ENCODE assay signal across 8 mouse cellular contexts in genomic region chr17:12724767-12725744, GRCm38 (mm10). TPM values are rescaled to one million over a fixed set of nuclear protein-coding genes. Genes with fewer than 3 reads are reported as not detected.
DNase-seq lines count a peak whose midpoint lies in the region; ATAC-seq and TF ChIP-seq lines count a peak whose summit lies in the region.

No protein-coding gene starts in this region.

- H3K27ac ChIP-seq in intestine, postnatal 0 days (ENCODE audit: low read depth, low read length): peak overlapping the region; percentile 78
- H3K27ac ChIP-seq in liver, embryonic 13.5 days: peak overlapping the region; percentile 67
- H3K27ac ChIP-seq in stomach, embryonic 16.5 days (ENCODE audit: low read length): peak overlapping the region; percentile 92

- TF ChIP-seq CTCF in intestine, postnatal 0 days (IDR thresholded peaks at IDR 0.05; ENCODE audit: low read depth): no peak

- no peaks in the 10 kb centered on the region for H3K9me3 ChIP-seq in intestine, postnatal 0 days (ENCODE audit: control insufficient read depth)
- H3K9me3 ChIP-seq in liver, embryonic 13.5 days (replicated peaks): no peaks in the 10 kb centered on the region
- H3K9me3 ChIP-seq in stomach, embryonic 16.5 days (replicated peaks; ENCODE audit: control insufficient read depth, low read length): no peaks in the 10 kb centered on the region

- H3K36me3 ChIP-seq in intestine, postnatal 0 days (ENCODE audit: control insufficient read depth, insufficient read depth): peaks cover 20% of the 10 kb centered on the region; the same call in 1 of the 2 replicates
- peaks cover 29% of the 10 kb centered on the region for H3K36me3 ChIP-seq in liver, embryonic 13.5 days
- no peaks in the 10 kb centered on the region for H3K36me3 ChIP-seq in stomach, embryonic 16.5 days (ENCODE audit: control insufficient read depth, insufficient read depth, low read length)

- H3K27me3 ChIP-seq in intestine, postnatal 0 days (replicated peaks; ENCODE audit: control insufficient read depth, insufficient read depth, low read length): no peaks in the 10 kb centered on the region
- 0 out of 2 replicates have a peak, but pooled peaks cover 4% of the 10 kb centered on the region for H3K27me3 ChIP-seq in liver, embryonic 13.5 days
- H3K27me3 ChIP-seq in stomach, embryonic 16.5 days (ENCODE audit: control insufficient read depth, insufficient read depth, low read length): no peaks in the 10 kb centered on the region

- 32% methylated on average over 6 of the region's 6 CpGs for WGBS in intestine, postnatal 0 days
- 64% methylated on average over 6 of the region's 6 CpGs for WGBS in liver, embryonic 13.5 days (ENCODE audit: insufficient replicate concordance)
- 27% methylated on average over 6 of the region's 6 CpGs for WGBS in stomach, embryonic 16.5 days

- H3K9ac ChIP-seq in intestine, postnatal 0 days (ENCODE audit: low read depth, low read length): no peak overlapping the region
- H3K9ac ChIP-seq in liver, embryonic 13.5 days: no peak overlapping the region
- 0 out of 2 replicates have a peak overlapping the region, but pooled peaks have one; percentile 2 for H3K9ac ChIP-seq in stomach, embryonic 16.5 days (ENCODE audit: low read length)

- H3K4me1 ChIP-seq in intestine, postnatal 0 days (replicated peaks; ENCODE audit: control insufficient read depth, insufficient read depth, low read length): peaks cover 32% of the 10 kb centered on the region
- H3K4me1 ChIP-seq in liver, embryonic 13.5 days (replicated peaks): peaks cover 38% of the 10 kb centered on the region
- peaks cover 47% of the 10 kb centered on the region for H3K4me1 ChIP-seq in stomach, embryonic 16.5 days (ENCODE audit: control insufficient read depth, insufficient read depth, low read length)

- DNase-seq in frontal cortex, postnatal 25 days (ENCODE audit: low spot score in 2 of 2): no peak
- peak; percentile 53 for DNase-seq in adrenal gland, postnatal 25 days
- peak; percentile 62 for DNase-seq in gastrocnemius, postnatal 25 days
- DNase-seq in liver, embryonic 13.5 days: no peak
- no peak for DNase-seq in spleen, adult 12 weeks (ENCODE audit: low spot score)

- no peak overlapping the region for H3K4me3 ChIP-seq in intestine, postnatal 0 days (ENCODE audit: low read depth, low read length)
- no peak overlapping the region for H3K4me3 ChIP-seq in liver, embryonic 13.5 days (replicated peaks)
- no peak overlapping the region for H3K4me3 ChIP-seq in stomach, embryonic 16.5 days (replicated peaks; ENCODE audit: low read length)

- no peak overlapping the region for H3K4me2 ChIP-seq in intestine, postnatal 0 days (replicated peaks; ENCODE audit: low read depth)
- no peak overlapping the region for H3K4me2 ChIP-seq in liver, embryonic 13.5 days
- peak overlapping the region; percentile 15; the same call in 1 of the 2 replicates for H3K4me2 ChIP-seq in stomach, embryonic 16.5 days (ENCODE audit: low read depth, low read length)

- ATAC-seq in frontal cortex, adult (ENCODE audit: low TSS enrichment): peak; percentile 77
- no peak for ATAC-seq in intestine, postnatal 0 days
- no peak for ATAC-seq in liver, embryonic 13.5 days (ENCODE audit: low read depth)
- ATAC-seq in stomach, embryonic 16.5 days (ENCODE audit: insufficient read depth, low FRiP score): peak; percentile 66

RNA-seq across cellular contexts. Expression of gene Igf2r, which starts 44.4 kb away (rescaled TPM):
- 84.5 and 84.9 TPM in 2 replicates for total RNA-seq in adrenal gland, postnatal 25 days (2021)
- 10 to 100 TPM; 44.6 to 45.8 TPM for total RNA-seq in gastrocnemius, postnatal 25 days (2021)
- polyA plus RNA-seq in intestine, postnatal 0 days (2015; fragmentation: Nextera tagmentation; extraction: Ambion mirVana): 25.1 and 28.7 TPM in 2 replicates
- polyA plus RNA-seq in liver, embryonic 13.5 days (2015; fragmentation: Nextera tagmentation; extraction: Ambion mirVana): 13.8 and 17.4 TPM in 2 replicates
- 38.6 and 39.3 TPM in 2 replicates for polyA plus RNA-seq in stomach, embryonic 16.5 days (2015; fragmentation: Nextera tagmentation; extraction: Ambion mirVana)

RNA-seq across cellular contexts. Expression of gene Slc22a1, which starts 49.4 kb away (rescaled TPM):
- 3.9 TPM in 1 of 2 replicates, not detected in the other for total RNA-seq in adrenal gland, postnatal 25 days (2021)
- total RNA-seq in gastrocnemius, postnatal 25 days (2021): not detected
- 2.1 and 3.1 TPM in 2 replicates for polyA plus RNA-seq in intestine, postnatal 0 days (2015; fragmentation: Nextera tagmentation; extraction: Ambion mirVana)
- not detected in 2 replicates for polyA plus RNA-seq in liver, embryonic 13.5 days (2015; fragmentation: Nextera tagmentation; extraction: Ambion mirVana)
- polyA plus RNA-seq in stomach, embryonic 16.5 days (2015; fragmentation: Nextera tagmentation; extraction: Ambion mirVana): 0.96 and 1.2 TPM in 2 replicates

Comparison
In these comparisons a context has a peak if more than half of its experiments do, and no peak if none do; other contexts are left out.
1. ATAC-seq: peak in frontal cortex, adult (single experiment) and stomach, embryonic 16.5 days (single experiment); none in intestine, postnatal 0 days (single experiment) and liver, embryonic 13.5 days (single experiment).
2. DNase-seq: peak in adrenal gland, postnatal 25 days (single experiment) and gastrocnemius, postnatal 25 days (single experiment); none in frontal cortex, postnatal 25 days (0 of 2), liver, embryonic 13.5 days (single experiment) and spleen, adult 12 weeks (single experiment).
3. Peak in every context shown above with its lines, with median percentiles within 50 percentile points of each other: H3K27ac ChIP-seq.